Mouse (Mus musculus) embryonic fibroblast, embryonic 13.5 days (primary cell): ENCODE results near the gene Coq10a. TPM values are rescaled to one million over a fixed set of nuclear protein-coding genes. Genes with fewer than 3 reads are reported as not detected.

Source experiments
- H3K27ac ChIP-seq: 2 replicates; pipeline ENCODE4 v1.5.1; 2012; ENCODE audit warnings: low read length, control low read depth, inconsistent platforms; ENCODE audit not compliant: insufficient read depth
- H3K4me1 ChIP-seq: 2 replicates; pipeline ENCODE4 v1.6.1; 2011; ENCODE audit warnings: low read length; ENCODE audit not compliant: control insufficient read depth, insufficient read depth
- H3K4me3 ChIP-seq: 2 replicates; pipeline ENCODE4 v1.5.1; 2011; ENCODE audit warnings: mild to moderate bottlenecking, control low read depth, low read length; ENCODE audit not compliant: insufficient read depth
- CTCF ChIP-seq: IDR thresholded peaks from 2 replicates; pipeline ENCODE4 v1.5.1; 2011; ENCODE audit warnings: mild to moderate bottlenecking, control low read depth, low read length, moderate library complexity, borderline replicate concordance; ENCODE audit not compliant: insufficient read depth
- POLR2A ChIP-seq: IDR thresholded peaks from 2 replicates; pipeline ENCODE4 v1.6.1; 2011; ENCODE audit warnings: low read depth, mild to moderate bottlenecking, control low read depth, low read length, moderate library complexity
- polyA plus RNA-seq: library from polyadenylated mRNA; stranded (reverse); fragments of >200 nt; gene quantifications from 2 replicates; pipeline ENCODE4 v1.2.4, GENCODE M21; 2011; ENCODE audit warnings: low read depth; ENCODE audit not compliant: missing spikeins, insufficient read length

Gene Coq10a
- polyA plus RNA-seq, 1 experiment: 24.6 TPM

DNA sequence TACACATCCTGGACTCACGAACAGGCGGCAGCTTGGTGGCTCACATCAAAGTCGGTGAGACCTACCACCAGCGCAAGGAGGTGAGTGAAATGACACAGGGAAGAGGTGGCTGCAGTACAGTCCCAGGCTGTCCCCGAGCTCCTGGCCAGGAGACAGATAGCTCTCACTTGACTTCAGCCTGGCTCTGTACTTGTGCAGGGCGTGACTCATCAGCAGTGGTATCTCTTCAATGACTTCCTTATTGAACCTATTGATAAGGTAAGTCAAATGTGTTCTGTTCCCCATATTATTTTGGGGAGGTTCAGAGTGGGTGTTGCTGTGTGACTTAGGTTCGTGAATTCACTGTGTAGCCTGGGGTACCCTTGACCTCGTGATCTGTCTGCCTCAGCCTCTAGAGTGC lies 53.2 kb downstream of the Coq10a start:
- H3K4me1 ChIP-seq: no peaks in the 10 kb centered on the region
- H3K4me3 ChIP-seq: no peak overlapping the region
- H3K27ac ChIP-seq: no peak overlapping the region
- TF ChIP-seq CTCF (no peak), POLR2A (no peak)

Other genes starting within 250 kb of the Coq10a start
- gene Rbms2, start 188.7 kb downstream of the Coq10a start, polyA plus RNA-seq: 167 and 198 TPM in 2 replicates
- gene Gls2, start 174.5 kb downstream of the Coq10a start, polyA plus RNA-seq: 1.1 and 1.2 TPM in 2 replicates
- gene Spryd4, start 157.2 kb downstream of the Coq10a start, polyA plus RNA-seq: 14.5 and 17.6 TPM in 2 replicates
- gene Mip, start 143.2 kb downstream of the Coq10a start, polyA plus RNA-seq: not detected in 2 replicates
- 9.7 and 18.9 TPM in 2 replicates for gene Timeless, start 136.9 kb downstream of the Coq10a start, polyA plus RNA-seq
- 0.30 TPM in 1 of 2 replicates, not detected in the other for gene Apon, start 114.9 kb downstream of the Coq10a start, polyA plus RNA-seq
- not detected in 2 replicates for gene Apof, start 100.3 kb downstream of the Coq10a start, polyA plus RNA-seq
- gene Stat2, start 98.4 kb downstream of the Coq10a start, polyA plus RNA-seq: 34.5 and 35.0 TPM in 2 replicates
- 0.42 TPM in 1 of 2 replicates, not detected in the other for gene Il23a, start 70.2 kb downstream of the Coq10a start, polyA plus RNA-seq
- gene Pan2, start 65.7 kb downstream of the Coq10a start, polyA plus RNA-seq: 10.2 and 14.2 TPM in 2 replicates
- 121 and 145 TPM in 2 replicates for gene Cnpy2, start 46.5 kb downstream of the Coq10a start, polyA plus RNA-seq
- gene Cs, start 31.3 kb downstream of the Coq10a start, polyA plus RNA-seq: 204 and 207 TPM in 2 replicates
- gene Ankrd52, start 8.1 kb upstream of the Coq10a start, polyA plus RNA-seq: 59.1 and 63.1 TPM in 2 replicates
- gene Slc39a5, start 32.2 kb upstream of the Coq10a start, polyA plus RNA-seq: not detected in 2 replicates
- gene Nabp2, start 42.5 kb upstream of the Coq10a start, polyA plus RNA-seq: 42.0 and 44.9 TPM in 2 replicates
- gene Rnf41, start 42.7 kb upstream of the Coq10a start, polyA plus RNA-seq: 42.1 and 45.6 TPM in 2 replicates
- 100 and 117 TPM in 2 replicates for gene Smarcc2, start 90.3 kb upstream of the Coq10a start, polyA plus RNA-seq
- 2,243 and 2,568 TPM in 2 replicates for gene Myl6, start 125.1 kb upstream of the Coq10a start, polyA plus RNA-seq
- gene Myl6b, start 129.7 kb upstream of the Coq10a start, polyA plus RNA-seq: 9.4 and 10.6 TPM in 2 replicates
- gene Esyt1, start 156.9 kb upstream of the Coq10a start, polyA plus RNA-seq: 75.2 and 83.3 TPM in 2 replicates
- 4.7 and 6.0 TPM in 2 replicates for gene Zc3h10, start 178.8 kb upstream of the Coq10a start, polyA plus RNA-seq
- 2,862 and 3,188 TPM in 2 replicates for gene Rpl41, start 180.3 kb upstream of the Coq10a start, polyA plus RNA-seq
- 146 and 152 TPM in 2 replicates for gene Pa2g4, start 197.0 kb upstream of the Coq10a start, polyA plus RNA-seq
- 0.13 and 0.70 TPM in 2 replicates for gene Erbb3, start 220.7 kb upstream of the Coq10a start, polyA plus RNA-seq